Mouse (Mus musculus) limb, embryonic 15.5 days (tissue): ENCODE data around the gene Aebp1. TPM values are rescaled to one million over a fixed set of nuclear protein-coding genes. Genes with fewer than 3 reads are reported as not detected.

ENCODE experiments used
- ATAC-seq: fragments of 200-750 bp; cut with Nextera tagmentation; 2 replicates; pipeline ENCODE4 v1.8.0; 2017; ENCODE audit warnings: low read depth, moderate TSS enrichment; ENCODE audit not compliant: insufficient number of reproducible peaks, low FRiP score, low TSS enrichment
- H3K27ac ChIP-seq: fragments of 300-500 bp; sonication (generic); 2 replicates; pipeline ENCODE4 v1.5.1; 2015; ENCODE audit warnings: moderate library complexity, mild to moderate bottlenecking, inconsistent platforms
- H3K27me3 ChIP-seq: fragments of 300-500 bp; sonication (generic); 2 replicates; pipeline ENCODE4 v1.6.1; 2015; ENCODE audit warnings: inconsistent platforms
- H3K36me3 ChIP-seq: fragments of 300-500 bp; sonication (generic); 2 replicates; pipeline ENCODE4 v1.6.1; 2015; ENCODE audit warnings: inconsistent platforms
- H3K4me1 ChIP-seq: fragments of 300-500 bp; sonication (generic); 2 replicates; pipeline ENCODE4 v1.6.1; 2015; ENCODE audit warnings: inconsistent platforms
- H3K4me2 ChIP-seq: fragments of 300-500 bp; sonication (generic); 2 replicates; pipeline ENCODE4 v1.6.1; 2015; ENCODE audit warnings: mild to moderate bottlenecking, inconsistent platforms
- H3K4me3 ChIP-seq: fragments of 300-500 bp; sonication (generic); 2 replicates; pipeline ENCODE4 v1.5.1; 2015; ENCODE audit warnings: mild to moderate bottlenecking, inconsistent platforms
- H3K9ac ChIP-seq: fragments of 300-500 bp; sonication (generic); 2 replicates; pipeline ENCODE4 v1.6.1; 2015; ENCODE audit warnings: inconsistent platforms
- H3K9me3 ChIP-seq: fragments of 300-500 bp; sonication (generic); 2 replicates; pipeline ENCODE4 v1.6.1; 2016; ENCODE audit warnings: inconsistent platforms
- WGBS: fragments of 180-500 bp; shearing (Covaris S2); methylation state at CpG from one replicate; pipeline ENCODE4 v1.1.7; 2015; 5-methylcytosine and 5-hydroxymethylcytosine counted together
- polyA plus RNA-seq: library from polyadenylated mRNA; unstranded; fragments of >200 nt; fragmentation: Nextera tagmentation; extraction: Ambion mirVana; gene quantifications from 2 replicates; pipeline ENCODE4 v1.2.1, GENCODE M21; 2015

Aebp1 gene
- polyA plus RNA-seq, 1 experiment from 2014 or later = 78.4 TPM

DNA sequence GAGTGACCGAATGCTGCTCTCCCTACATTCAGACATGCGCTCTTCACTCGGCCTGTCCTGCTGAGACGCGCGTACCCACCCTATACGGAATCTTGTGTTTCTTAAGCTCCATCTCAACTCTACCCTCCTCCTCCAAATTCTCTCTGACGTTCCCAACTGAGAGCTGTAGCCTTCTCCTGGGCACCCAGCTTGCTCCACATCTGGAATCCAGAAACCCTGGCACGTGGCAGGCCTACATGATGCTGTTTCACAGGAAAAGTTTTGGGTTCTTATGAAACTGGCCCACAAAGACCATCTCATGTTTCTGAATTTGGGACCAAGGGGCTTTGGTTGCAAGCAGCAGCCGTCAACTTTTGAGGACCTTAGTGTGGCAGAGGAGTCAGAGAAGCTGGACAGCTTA is 37.5 kb downstream of the Aebp1 start:
- Histone ChIP-seq H3K9me3 (no peaks in the 10 kb centered on the region), H3K36me3 (no peaks in the 10 kb centered on the region), H3K4me3 (no peak overlapping the region), H3K27ac (no peak overlapping the region), H3K4me1 (peaks cover 37% of the 10 kb centered on the region), H3K9ac (no peak overlapping the region), H3K4me2 (no peak overlapping the region), H3K27me3 (peaks cover 8% of the 10 kb centered on the region; the same call in 1 of the 2 replicates)
- WGBS = 83% methylated on average over 10 of the region's 10 CpGs
- no peak for ATAC-seq

- no peak overlapping the region; the same call in 1 of the 2 replicates for H3K9ac ChIP-seq
- H3K9me3 ChIP-seq = no peaks in the 10 kb centered on the region
- no peak for ATAC-seq
- peak overlapping the region; percentile 75 for H3K4me2 ChIP-seq
- H3K36me3 ChIP-seq = no peaks in the 10 kb centered on the region
- WGBS = 34% methylated on average over 3 of the region's 3 CpGs
- peak overlapping the region; percentile 45 for H3K4me3 ChIP-seq
- peaks cover 8% of the 10 kb centered on the region; the same call in 1 of the 2 replicates for H3K27me3 ChIP-seq
- H3K4me1 ChIP-seq = peaks cover 38% of the 10 kb centered on the region
- H3K27ac ChIP-seq = peak overlapping the region; percentile 61; the same call in 1 of the 2 replicates
Observed at GRCm38 (mm10) chr11:5901320-5901719, 39.6 kb downstream of the Aebp1 start.

DNA sequence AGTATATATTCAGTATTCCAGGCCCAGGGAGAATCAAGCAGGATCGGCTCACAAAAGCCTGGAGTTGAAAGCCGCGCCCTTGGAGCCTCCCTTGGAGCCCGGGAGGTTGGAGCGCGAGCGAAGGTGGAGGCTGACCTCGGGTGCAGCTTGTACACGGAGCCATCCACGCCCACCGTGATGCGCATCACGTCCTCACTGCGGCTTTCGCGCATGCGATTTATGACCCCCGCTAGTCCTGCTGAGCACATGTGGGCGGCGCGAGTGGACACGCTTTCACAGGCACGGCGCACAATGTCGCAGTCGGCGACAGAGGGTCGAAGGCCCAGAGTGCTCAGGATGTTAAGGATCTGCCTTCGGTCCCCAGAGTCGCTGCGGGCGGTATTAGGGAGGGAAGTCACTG is 40.2 kb downstream of the Aebp1 start:
- ATAC-seq = peak; percentile 60; the same call in 1 of the 2 replicates
- no peaks in the 10 kb centered on the region for H3K9me3 ChIP-seq
- 1% methylated on average over 32 of the region's 32 CpGs for WGBS
- H3K4me3 ChIP-seq = peak overlapping the region; percentile 45
- peak overlapping the region; percentile 61 for H3K27ac ChIP-seq
- H3K4me2 ChIP-seq = peak overlapping the region; percentile 75
- H3K9ac ChIP-seq = peak overlapping the region; percentile 39
- peaks cover 8% of the 10 kb centered on the region; the same call in 1 of the 2 replicates for H3K27me3 ChIP-seq
- peaks cover 34% of the 10 kb centered on the region for H3K4me1 ChIP-seq
- no peaks in the 10 kb centered on the region for H3K36me3 ChIP-seq

- Histone ChIP-seq H3K9ac (peak overlapping the region; percentile 39), H3K27ac (no peak overlapping the region), H3K36me3 (no peaks in the 10 kb centered on the region), H3K9me3 (no peaks in the 10 kb centered on the region), H3K4me3 (peak overlapping the region; percentile 45), H3K4me2 (peak overlapping the region; percentile 75), H3K4me1 (peaks cover 30% of the 10 kb centered on the region), H3K27me3 (peaks cover 8% of the 10 kb centered on the region; the same call in 1 of the 2 replicates)
- WGBS = 12% methylated on average over 6 of the region's 6 CpGs
- ATAC-seq = no peak
Observed at GRCm38 (mm10) chr11:5902390-5902789, 40.6 kb downstream of the Aebp1 start.

GRCm38 (mm10) chr11:5903844-5904243 is 42.1 kb downstream of the Aebp1 start:
- Histone ChIP-seq H3K4me1 (peaks cover 20% of the 10 kb centered on the region), H3K4me3 (no peak overlapping the region), H3K9me3 (no peaks in the 10 kb centered on the region), H3K27me3 (no peaks in the 10 kb centered on the region; the same call in 1 of the 2 replicates), H3K9ac (no peak overlapping the region), H3K27ac (no peak overlapping the region), H3K4me2 (no peak overlapping the region), H3K36me3 (no peaks in the 10 kb centered on the region)
- no peak for ATAC-seq
- WGBS = 73% methylated on average over 2 of the region's 2 CpGs

GRCm38 (mm10) chr11:5904357-5904756 is 42.6 kb downstream of the Aebp1 start:
- 73% methylated on average over 19 of the region's 19 CpGs for WGBS
- ATAC-seq = no peak
- no peak overlapping the region for H3K9ac ChIP-seq

GRCm38 (mm10) chr11:5904871-5905270 is 43.1 kb downstream of the Aebp1 start:
- Histone ChIP-seq H3K4me1 (peaks cover 20% of the 10 kb centered on the region), H3K9me3 (no peaks in the 10 kb centered on the region), H3K9ac (no peak overlapping the region), H3K4me2 (no peak overlapping the region), H3K36me3 (no peaks in the 10 kb centered on the region), H3K4me3 (no peak overlapping the region), H3K27ac (no peak overlapping the region), H3K27me3 (no peaks in the 10 kb centered on the region; the same call in 1 of the 2 replicates)
- WGBS = 93% methylated on average over 6 of the region's 6 CpGs
- ATAC-seq = no peak

More at GRCm38 (mm10) chr11:5904357-5904756, 42.6 kb downstream of the Aebp1 start:
- Histone ChIP-seq H3K9me3 (no peaks in the 10 kb centered on the region), H3K27ac (no peak overlapping the region), H3K27me3 (no peaks in the 10 kb centered on the region; the same call in 1 of the 2 replicates), H3K4me3 (no peak overlapping the region), H3K4me2 (no peak overlapping the region), H3K36me3 (no peaks in the 10 kb centered on the region), H3K4me1 (peaks cover 20% of the 10 kb centered on the region)

- H3K27ac ChIP-seq = no peak overlapping the region
- no peaks in the 10 kb centered on the region; the same call in 1 of the 2 replicates for H3K27me3 ChIP-seq
- no peak for ATAC-seq
Observed at GRCm38 (mm10) chr11:5905778-5906518, 44.2 kb downstream of the Aebp1 start.

GRCm38 (mm10) chr11:5907096-5907495 is 45.3 kb downstream of the Aebp1 start:
- Histone ChIP-seq H3K9me3 (no peaks in the 10 kb centered on the region), H3K9ac (no peak overlapping the region), H3K4me1 (peaks cover 8% of the 10 kb centered on the region), H3K4me3 (no peak overlapping the region), H3K4me2 (no peak overlapping the region), H3K27ac (no peak overlapping the region), H3K27me3 (no peaks in the 10 kb centered on the region), H3K36me3 (no peaks in the 10 kb centered on the region)
- 54% methylated on average over 5 of the region's 5 CpGs for WGBS
- no peak for ATAC-seq

More at GRCm38 (mm10) chr11:5905778-5906518, 44.2 kb downstream of the Aebp1 start:
- no peak overlapping the region for H3K4me3 ChIP-seq
- H3K9me3 ChIP-seq = no peaks in the 10 kb centered on the region
- no peak overlapping the region for H3K4me2 ChIP-seq
- H3K36me3 ChIP-seq = no peaks in the 10 kb centered on the region
- H3K9ac ChIP-seq = no peak overlapping the region
- 76% methylated on average over 10 of the region's 10 CpGs for WGBS
- H3K4me1 ChIP-seq = peaks cover 19% of the 10 kb centered on the region

DNA sequence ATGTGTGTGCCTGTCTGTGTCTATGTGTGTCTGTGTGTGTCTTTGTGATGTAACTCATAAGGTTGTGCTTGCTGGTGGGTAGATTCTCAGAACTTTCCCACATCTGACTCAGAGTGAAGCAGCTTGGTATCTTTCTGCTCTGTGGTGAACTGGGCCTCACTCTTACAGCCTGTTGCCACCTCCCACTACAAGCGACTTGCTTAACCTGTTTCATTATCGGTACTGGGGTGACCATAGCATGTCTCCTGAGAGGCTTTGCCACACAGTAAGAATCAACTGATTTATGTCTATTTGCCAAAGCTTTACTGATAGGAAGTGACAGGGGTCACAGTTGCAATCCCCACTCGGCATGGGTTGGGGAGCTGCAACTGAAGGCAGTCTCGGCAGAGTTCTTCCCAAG is 46.9 kb downstream of the Aebp1 start:
- no peaks in the 10 kb centered on the region for H3K36me3 ChIP-seq
- ATAC-seq = no peak
- H3K4me1 ChIP-seq = peaks cover 14% of the 10 kb centered on the region; the same call in 1 of the 2 replicates
- H3K4me3 ChIP-seq = no peak overlapping the region
- no peaks in the 10 kb centered on the region for H3K9me3 ChIP-seq
- H3K9ac ChIP-seq = no peak overlapping the region
- no peak overlapping the region for H3K27ac ChIP-seq
- 72% methylated on average over 4 of the region's 4 CpGs for WGBS
- H3K27me3 ChIP-seq = no peaks in the 10 kb centered on the region
- no peak overlapping the region for H3K4me2 ChIP-seq

- H3K36me3 ChIP-seq = no peaks in the 10 kb centered on the region
- H3K4me1 ChIP-seq = peaks cover 11% of the 10 kb centered on the region; the same call in 1 of the 2 replicates
- H3K4me3 ChIP-seq = no peak overlapping the region
- H3K27ac ChIP-seq = no peak overlapping the region
- no peak overlapping the region for H3K4me2 ChIP-seq
- no peaks in the 10 kb centered on the region for H3K9me3 ChIP-seq
- 27% methylated on average over 5 of the region's 5 CpGs for WGBS
- no peak overlapping the region for H3K9ac ChIP-seq
- ATAC-seq = no peak
- H3K27me3 ChIP-seq = no peaks in the 10 kb centered on the region
Observed at GRCm38 (mm10) chr11:5912635-5913034, 50.9 kb downstream of the Aebp1 start.

DNA sequence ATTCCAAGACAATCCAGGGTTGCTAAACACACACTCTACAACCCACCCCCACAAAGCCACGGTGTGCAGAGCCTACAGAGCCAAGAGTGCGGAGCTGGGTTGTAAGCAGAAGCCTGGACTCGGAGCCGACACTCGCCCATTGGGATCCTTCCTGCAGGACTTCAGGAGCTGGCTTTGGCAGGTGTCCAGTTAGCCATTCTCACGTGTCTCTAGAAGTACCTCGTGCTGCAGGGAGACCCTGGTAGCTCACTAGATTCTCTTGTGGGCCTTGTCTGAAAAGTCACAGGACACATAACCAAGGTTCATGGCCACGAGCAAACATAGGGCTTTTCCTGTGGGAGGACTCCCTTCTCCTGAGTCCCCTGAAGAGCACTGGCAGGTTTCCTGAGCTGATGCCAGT is 51.5 kb downstream of the Aebp1 start:
- H3K4me1 ChIP-seq = peaks cover 11% of the 10 kb centered on the region; the same call in 1 of the 2 replicates
- no peak overlapping the region for H3K4me3 ChIP-seq
- WGBS = 57% methylated on average over 8 of the region's 8 CpGs
- H3K27me3 ChIP-seq = no peaks in the 10 kb centered on the region
- no peak overlapping the region for H3K9ac ChIP-seq
- no peak overlapping the region for H3K4me2 ChIP-seq
- H3K36me3 ChIP-seq = no peaks in the 10 kb centered on the region
- ATAC-seq = no peak
- H3K9me3 ChIP-seq = no peaks in the 10 kb centered on the region
- no peak overlapping the region for H3K27ac ChIP-seq
